Mouse (Mus musculus): ENCODE measurements around the gene Grik3.

GRCm38 (mm10) chr4:125595011-125595410 lies 104.5 kb downstream of the Grik3 start:
- no peak for TF ChIP-seq CTCF (IDR thresholded peaks at IDR 0.05; ENCODE audit: low read depth)
- no peak for TF ChIP-seq EP300 (IDR thresholded peaks at IDR 0.05; ENCODE audit: low read depth)
